Mouse (Mus musculus) limb, embryonic 13.5 days (tissue): ENCODE measurements around the gene Ablim1. TPM values are rescaled to one million over a fixed set of nuclear protein-coding genes. Genes with fewer than 3 reads are reported as not detected.

Source experiments
- ATAC-seq: fragments of 200-750 bp; cut with Nextera tagmentation; 2 replicates; pipeline ENCODE4 v1.8.0; 2017; ENCODE audit warnings: low read depth, moderate number of reproducible peaks, moderate TSS enrichment; ENCODE audit not compliant: low FRiP score
- H3K27ac ChIP-seq: fragments of 300-500 bp; sonication (generic); 2 replicates; pipeline ENCODE4 v1.5.1; 2015; ENCODE audit warnings: inconsistent platforms, mild to moderate bottlenecking, moderate library complexity
- H3K27me3 ChIP-seq: fragments of 300-500 bp; sonication (generic); 2 replicates; pipeline ENCODE4 v1.6.1; 2015; ENCODE audit warnings: mild to moderate bottlenecking, inconsistent platforms
- H3K36me3 ChIP-seq: fragments of 300-500 bp; sonication (generic); 2 replicates; pipeline ENCODE4 v1.6.1; 2015; ENCODE audit warnings: inconsistent platforms, mild to moderate bottlenecking, moderate library complexity
- H3K4me1 ChIP-seq: fragments of 300-500 bp; sonication (generic); 2 replicates; pipeline ENCODE4 v1.6.1; 2015; ENCODE audit warnings: inconsistent platforms
- H3K4me2 ChIP-seq: fragments of 300-500 bp; sonication (generic); replicated peaks from 2 replicates; pipeline ENCODE4 v1.6.1; 2015; ENCODE audit warnings: inconsistent platforms, mild to moderate bottlenecking, moderate library complexity
- H3K4me3 ChIP-seq: fragments of 300-500 bp; sonication (generic); 2 replicates; pipeline ENCODE4 v1.5.1; 2015; ENCODE audit warnings: moderate library complexity, mild to moderate bottlenecking, inconsistent platforms
- H3K9ac ChIP-seq: fragments of 300-500 bp; sonication (generic); 2 replicates; pipeline ENCODE4 v1.6.1; 2015; ENCODE audit warnings: mild to moderate bottlenecking, inconsistent platforms
- H3K9me3 ChIP-seq: fragments of 300-500 bp; sonication (generic); 2 replicates; pipeline ENCODE4 v1.6.1; 2016; ENCODE audit warnings: inconsistent platforms
- WGBS: fragments of 180-500 bp; shearing (Covaris S2); methylation state at CpG from one replicate; pipeline ENCODE4 v1.1.7; 2015; 5-methylcytosine and 5-hydroxymethylcytosine counted together
- polyA plus RNA-seq: library from polyadenylated mRNA; unstranded; fragments of >200 nt; fragmentation: Nextera tagmentation; extraction: Ambion mirVana; gene quantifications from 2 replicates; pipeline ENCODE4 v1.2.1, GENCODE M21; 2015

Gene Ablim1
- polyA plus RNA-seq, 1 experiment from 2014 or later: 34.0 TPM

- Histone ChIP-seq H3K9me3 (peaks cover 5% of the 10 kb centered on the region), H3K27me3 (no peaks in the 10 kb centered on the region), H3K4me1 (0 out of 2 replicates have a peak, but pooled peaks cover 4% of the 10 kb centered on the region), H3K4me3 (no peak overlapping the region), H3K36me3 (peaks cover 5% of the 10 kb centered on the region), H3K27ac (no peak overlapping the region), H3K9ac (no peak overlapping the region), H3K4me2 (no peak overlapping the region)
- ATAC-seq: no peak
- WGBS: 62% methylated on average over 8 of the region's 8 CpGs
These were observed 261.8 kb downstream of the Ablim1 start for GRCm38 (mm10) chr19:57052959-57053358.

GRCm38 (mm10) chr19:57052016-57052415, 262.7 kb downstream of the Ablim1 start:
- Histone ChIP-seq H3K9ac (no peak overlapping the region), H3K27ac (no peak overlapping the region), H3K4me3 (no peak overlapping the region), H3K4me1 (0 out of 2 replicates have a peak, but pooled peaks cover 4% of the 10 kb centered on the region), H3K4me2 (no peak overlapping the region), H3K36me3 (no peaks in the 10 kb centered on the region), H3K9me3 (no peaks in the 10 kb centered on the region), H3K27me3 (no peaks in the 10 kb centered on the region)
- WGBS: 87% methylated on average over 7 of the region's 7 CpGs
- no peak for ATAC-seq

- H3K27me3 ChIP-seq: no peaks in the 10 kb centered on the region
- H3K36me3 ChIP-seq: no peaks in the 10 kb centered on the region
- ATAC-seq: no peak
- H3K4me1 ChIP-seq: 0 out of 2 replicates have a peak, but pooled peaks cover 4% of the 10 kb centered on the region
- H3K4me3 ChIP-seq: no peak overlapping the region
- H3K9me3 ChIP-seq: no peaks in the 10 kb centered on the region
- no peak overlapping the region for H3K27ac ChIP-seq
- 69% methylated on average over 16 of the region's 16 CpGs for WGBS
- H3K9ac ChIP-seq: no peak overlapping the region
- H3K4me2 ChIP-seq: no peak overlapping the region
These were observed 265.1 kb downstream of the Ablim1 start for GRCm38 (mm10) chr19:57049592-57050090.

- H3K27ac ChIP-seq: no peak overlapping the region
- no peak for ATAC-seq
- H3K36me3 ChIP-seq: peaks cover 7% of the 10 kb centered on the region; the same call in 1 of the 2 replicates
These were observed 266.9 kb downstream of the Ablim1 start for GRCm38 (mm10) chr19:57047671-57048320.

GRCm38 (mm10) chr19:57039258-57039657, 275.5 kb downstream of the Ablim1 start:
- no peaks in the 10 kb centered on the region for H3K4me1 ChIP-seq
- H3K27me3 ChIP-seq: no peaks in the 10 kb centered on the region
- 72% methylated on average over 6 of the region's 6 CpGs for WGBS
- H3K9ac ChIP-seq: no peak overlapping the region
- H3K36me3 ChIP-seq: peaks cover 34% of the 10 kb centered on the region
- no peak overlapping the region for H3K4me3 ChIP-seq
- no peak for ATAC-seq
- H3K27ac ChIP-seq: no peak overlapping the region
- H3K9me3 ChIP-seq: no peaks in the 10 kb centered on the region
- H3K4me2 ChIP-seq: no peak overlapping the region

More at GRCm38 (mm10) chr19:57047671-57048320, 266.9 kb downstream of the Ablim1 start:
- no peak overlapping the region for H3K4me2 ChIP-seq
- H3K9me3 ChIP-seq: no peaks in the 10 kb centered on the region
- H3K27me3 ChIP-seq: no peaks in the 10 kb centered on the region
- H3K4me1 ChIP-seq: 0 out of 2 replicates have a peak, but pooled peaks cover 4% of the 10 kb centered on the region
- 77% methylated on average over 9 of the region's 9 CpGs for WGBS
- no peak overlapping the region for H3K9ac ChIP-seq
- H3K4me3 ChIP-seq: no peak overlapping the region

- Histone ChIP-seq H3K9ac (no peak overlapping the region), H3K4me2 (no peak overlapping the region), H3K9me3 (no peaks in the 10 kb centered on the region), H3K4me1 (no peaks in the 10 kb centered on the region), H3K4me3 (no peak overlapping the region), H3K27ac (no peak overlapping the region), H3K36me3 (peaks cover 20% of the 10 kb centered on the region), H3K27me3 (no peaks in the 10 kb centered on the region)
- ATAC-seq: no peak
- WGBS: 82% methylated on average over 15 of the region's 15 CpGs
These were observed 277.9 kb downstream of the Ablim1 start for GRCm38 (mm10) chr19:57036860-57037259.

- H3K36me3 ChIP-seq: peaks cover 5% of the 10 kb centered on the region
- no peak overlapping the region for H3K9ac ChIP-seq
- no peaks in the 10 kb centered on the region for H3K4me1 ChIP-seq
- H3K27ac ChIP-seq: no peak overlapping the region
- H3K4me3 ChIP-seq: no peak overlapping the region
- no peaks in the 10 kb centered on the region for H3K27me3 ChIP-seq
- ATAC-seq: no peak
- 70% methylated on average over 4 of the region's 4 CpGs for WGBS
- peaks cover 4% of the 10 kb centered on the region for H3K9me3 ChIP-seq
- no peak overlapping the region for H3K4me2 ChIP-seq
These were observed 283.1 kb downstream of the Ablim1 start for GRCm38 (mm10) chr19:57031582-57031981.

- ATAC-seq: no peak
- Histone ChIP-seq H3K4me3 (no peak overlapping the region), H3K9me3 (peaks cover 7% of the 10 kb centered on the region), H3K36me3 (no peaks in the 10 kb centered on the region), H3K27ac (no peak overlapping the region), H3K9ac (no peak overlapping the region), H3K4me2 (no peak overlapping the region), H3K4me1 (no peaks in the 10 kb centered on the region), H3K27me3 (no peaks in the 10 kb centered on the region)
- WGBS: 95% methylated on average over 6 of the region's 6 CpGs
These were observed 285.3 kb downstream of the Ablim1 start for GRCm38 (mm10) chr19:57029461-57029860.

- WGBS: 67% methylated on average over 8 of the region's 8 CpGs
- Histone ChIP-seq H3K36me3 (no peaks in the 10 kb centered on the region), H3K27ac (no peak overlapping the region), H3K27me3 (no peaks in the 10 kb centered on the region), H3K4me2 (no peak overlapping the region), H3K4me1 (no peaks in the 10 kb centered on the region), H3K9me3 (peaks cover 7% of the 10 kb centered on the region), H3K9ac (no peak overlapping the region), H3K4me3 (no peak overlapping the region)
- no peak for ATAC-seq
These were observed 286.2 kb downstream of the Ablim1 start for GRCm38 (mm10) chr19:57028327-57029179.

GRCm38 (mm10) chr19:57026501-57026900, 288.2 kb downstream of the Ablim1 start:
- Histone ChIP-seq H3K4me3 (no peak overlapping the region), H3K36me3 (no peaks in the 10 kb centered on the region), H3K4me2 (no peak overlapping the region), H3K9me3 (peaks cover 7% of the 10 kb centered on the region), H3K9ac (no peak overlapping the region), H3K27me3 (no peaks in the 10 kb centered on the region), H3K4me1 (no peaks in the 10 kb centered on the region), H3K27ac (no peak overlapping the region)
- WGBS: 71% methylated on average over 4 of the region's 4 CpGs
- ATAC-seq: no peak

GRCm38 (mm10) chr19:57017785-57018179, 296.9 kb downstream of the Ablim1 start:
- no peak for ATAC-seq
- Histone ChIP-seq H3K4me1 (peaks cover 6% of the 10 kb centered on the region; the same call in 1 of the 2 replicates), H3K36me3 (no peaks in the 10 kb centered on the region), H3K4me3 (no peak overlapping the region), H3K4me2 (no peak overlapping the region), H3K27ac (no peak overlapping the region), H3K27me3 (no peaks in the 10 kb centered on the region), H3K9me3 (no peaks in the 10 kb centered on the region), H3K9ac (no peak overlapping the region)
- 79% methylated on average over 8 of the region's 8 CpGs for WGBS
